Mouse (Mus musculus): ENCODE measurements around the gene Megf8.

Megf8 gene

DNA sequence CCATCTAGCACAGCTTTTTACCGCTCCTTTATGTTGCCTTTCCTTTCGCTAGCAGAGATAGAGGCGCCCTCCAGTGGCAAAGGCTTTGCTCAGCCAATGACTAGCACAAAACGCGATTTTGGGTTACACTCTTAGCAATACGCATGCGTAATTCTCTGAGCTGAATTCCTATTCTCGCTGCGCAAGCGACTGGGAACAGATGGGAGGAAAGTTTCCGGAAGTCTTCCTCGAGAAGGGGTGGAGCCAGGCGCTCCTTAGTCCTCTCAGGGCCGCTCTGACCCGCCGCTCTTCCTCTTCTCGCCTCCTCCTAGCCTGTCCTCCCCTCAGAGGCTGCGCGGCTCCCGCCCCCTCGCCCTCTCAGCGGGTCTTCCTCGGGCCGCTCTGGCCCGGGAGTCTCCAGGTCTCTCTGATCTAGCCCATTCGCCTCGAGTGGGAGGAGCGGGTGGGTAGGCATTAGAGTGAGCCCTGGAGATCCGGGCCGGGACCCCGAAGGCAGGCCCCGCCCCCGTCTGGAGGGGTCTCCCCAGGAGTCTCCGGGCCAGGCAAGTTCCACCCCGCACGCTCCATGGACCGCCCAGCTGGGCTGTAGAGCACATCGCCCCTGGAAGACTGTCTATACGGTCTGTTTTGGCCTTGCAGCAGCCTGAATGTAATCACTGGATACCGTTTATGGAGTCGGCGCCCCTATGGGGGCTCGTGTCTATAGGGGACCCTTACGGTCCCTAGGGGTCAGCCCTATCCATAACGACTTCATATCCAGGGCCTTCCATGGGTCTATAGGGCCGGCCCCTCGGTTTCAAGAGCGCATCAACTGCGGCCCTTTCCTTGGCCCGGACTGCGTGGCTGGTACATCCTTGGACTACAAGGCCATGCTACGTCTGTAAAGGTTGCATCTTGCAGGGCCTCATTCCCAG lies at the start of gene Megf8:
Megf8 (plus strand) TSS at position 633 of the 914 bp plus-strand sequence.
- DNase-seq (ENCODE audit: low spot score in 2 of 2): peak; percentile 86 to 92

GRCm38 (mm10) chr7:25267301-25267750 lies 49.6 kb upstream of the Megf8 start, which contains the start of gene Cic:
Cic (plus strand) TSS chr7:25267704.
- DNase-seq (ENCODE audit: low spot score in 2 of 2): peak; percentile 99

DNA sequence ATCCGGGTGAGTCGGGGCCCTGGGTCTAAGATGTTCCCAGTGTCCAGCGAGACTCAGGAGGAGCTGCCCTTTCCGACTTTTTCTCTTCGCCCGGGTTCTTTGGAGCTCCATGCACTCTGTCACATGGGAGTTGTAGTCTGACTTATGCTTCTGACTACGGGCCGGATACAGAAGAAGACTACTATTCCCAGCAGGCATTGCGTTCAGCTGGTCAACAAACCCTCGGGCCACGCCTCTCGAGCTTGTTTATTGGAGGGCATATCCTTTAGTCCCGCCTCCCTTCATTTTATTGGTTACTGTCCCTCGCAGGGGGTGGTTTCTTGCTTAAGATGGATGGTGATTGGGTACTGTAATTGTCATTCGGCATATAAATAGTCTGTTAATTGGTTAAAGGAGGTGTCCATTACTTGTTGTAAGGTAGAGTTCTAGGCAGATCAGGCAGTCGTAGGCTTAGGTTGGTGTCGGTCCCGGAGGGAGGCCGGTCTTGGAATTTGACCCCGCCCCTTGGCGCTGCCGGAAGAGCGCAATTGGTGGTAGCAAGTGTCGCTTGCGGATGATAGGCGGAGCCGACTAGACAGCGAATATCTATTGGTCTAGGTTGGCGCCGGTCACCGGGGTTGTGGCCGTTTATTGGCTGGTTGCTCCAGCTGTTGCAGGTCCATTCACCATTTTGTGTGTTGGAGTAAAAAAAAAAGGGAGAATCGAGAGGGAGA lies 49.1 kb upstream of the Megf8 start:
- DNase-seq (ENCODE audit: low spot score in 2 of 2): peak; percentile 97 to 99

DNA sequence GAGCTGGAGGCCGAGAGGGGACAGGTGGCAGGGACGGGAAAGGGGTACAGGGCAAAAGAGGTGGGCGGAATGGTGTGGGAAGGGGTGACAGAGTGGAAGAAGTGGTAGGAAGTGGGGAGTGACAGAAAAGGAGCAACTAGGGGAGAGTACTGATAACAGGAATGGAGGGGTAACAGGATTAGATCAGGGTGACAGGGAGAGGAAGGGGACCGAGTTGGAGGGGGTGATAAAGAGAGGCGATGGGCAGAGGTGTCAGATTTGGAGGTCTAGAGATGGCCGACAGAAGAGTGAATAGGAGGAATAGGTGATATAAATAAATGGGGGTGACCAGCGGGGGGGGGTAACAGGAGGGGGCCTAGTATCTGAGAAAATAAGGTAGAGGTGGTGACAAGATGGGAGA lies 48.4 kb upstream of the Megf8 start:
- DNase-seq (ENCODE audit: low spot score in 2 of 2): no peak

DNA sequence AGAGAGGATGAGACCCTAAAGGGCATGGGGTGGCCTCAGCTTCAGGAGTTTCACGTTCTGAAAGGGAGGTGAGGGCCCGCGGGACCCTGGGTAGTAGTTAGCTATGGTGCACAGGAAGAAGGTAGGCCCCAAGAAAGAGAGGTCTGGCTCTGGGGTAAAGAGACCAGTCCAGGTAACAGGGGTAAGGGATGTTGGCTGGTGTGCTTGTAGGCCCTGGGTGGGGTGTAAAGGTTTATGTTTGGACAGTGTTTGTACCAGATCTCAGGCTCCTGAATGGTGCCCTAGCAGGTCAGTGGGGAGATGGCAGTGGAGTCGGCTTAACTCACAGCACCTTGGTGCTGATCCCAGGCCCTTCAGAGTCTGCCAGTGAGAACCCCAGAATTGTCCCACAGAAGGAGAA lies 47.9 kb upstream of the Megf8 start:
- DNase-seq (ENCODE audit: low spot score in 2 of 2): peak in 1 of 2 experiments; percentile 20

GRCm38 (mm10) chr7:25269545-25270271 lies 47.3 kb upstream of the Megf8 start:
- DNase-seq (ENCODE audit: low spot score in 2 of 2): peak in 1 of 2 experiments; percentile 14

GRCm38 (mm10) chr7:25270652-25271633 lies 46.0 kb upstream of the Megf8 start:
- no peak for DNase-seq (ENCODE audit: low spot score in 2 of 2)

DNA sequence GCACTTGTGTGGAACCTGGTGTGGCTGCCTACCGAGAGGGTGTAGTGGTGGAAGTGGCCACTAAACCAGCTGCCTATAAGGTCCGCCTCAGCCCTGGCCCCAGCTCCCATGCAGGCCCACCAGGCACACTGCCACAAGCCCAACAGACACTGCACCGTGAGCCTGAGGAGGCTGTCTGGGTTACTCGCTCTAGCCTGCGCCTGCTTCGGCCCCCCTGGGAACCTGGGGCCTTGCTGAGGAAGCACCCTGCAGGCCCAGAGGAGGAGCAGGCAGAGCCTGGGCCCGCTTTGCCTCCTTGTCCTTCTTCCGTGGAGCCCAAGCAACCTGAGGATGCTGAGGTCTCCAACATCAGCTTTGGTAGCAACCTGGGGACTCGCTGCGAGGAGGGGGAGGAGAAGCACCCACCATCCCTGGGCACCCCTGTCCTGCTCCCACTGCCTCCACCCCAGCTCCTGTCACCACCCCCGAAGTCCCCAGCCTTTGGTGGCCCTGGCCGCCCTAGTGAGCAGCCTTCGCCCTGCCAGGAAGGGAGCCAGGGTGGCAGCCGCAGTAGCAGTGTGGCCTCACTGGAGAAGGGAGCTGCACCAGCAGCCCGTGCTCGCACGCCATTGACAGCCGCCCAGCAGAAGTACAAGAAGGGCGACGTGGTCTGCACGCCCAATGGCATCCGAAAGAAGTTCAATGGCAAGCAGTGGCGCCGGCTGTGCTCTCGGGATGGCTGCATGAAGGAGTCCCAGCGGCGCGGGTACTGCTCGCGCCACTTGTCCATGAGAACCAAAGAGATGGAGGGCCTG lies 45.1 kb upstream of the Megf8 start:
- no peak for DNase-seq (ENCODE audit: low spot score in 2 of 2)

DNA sequence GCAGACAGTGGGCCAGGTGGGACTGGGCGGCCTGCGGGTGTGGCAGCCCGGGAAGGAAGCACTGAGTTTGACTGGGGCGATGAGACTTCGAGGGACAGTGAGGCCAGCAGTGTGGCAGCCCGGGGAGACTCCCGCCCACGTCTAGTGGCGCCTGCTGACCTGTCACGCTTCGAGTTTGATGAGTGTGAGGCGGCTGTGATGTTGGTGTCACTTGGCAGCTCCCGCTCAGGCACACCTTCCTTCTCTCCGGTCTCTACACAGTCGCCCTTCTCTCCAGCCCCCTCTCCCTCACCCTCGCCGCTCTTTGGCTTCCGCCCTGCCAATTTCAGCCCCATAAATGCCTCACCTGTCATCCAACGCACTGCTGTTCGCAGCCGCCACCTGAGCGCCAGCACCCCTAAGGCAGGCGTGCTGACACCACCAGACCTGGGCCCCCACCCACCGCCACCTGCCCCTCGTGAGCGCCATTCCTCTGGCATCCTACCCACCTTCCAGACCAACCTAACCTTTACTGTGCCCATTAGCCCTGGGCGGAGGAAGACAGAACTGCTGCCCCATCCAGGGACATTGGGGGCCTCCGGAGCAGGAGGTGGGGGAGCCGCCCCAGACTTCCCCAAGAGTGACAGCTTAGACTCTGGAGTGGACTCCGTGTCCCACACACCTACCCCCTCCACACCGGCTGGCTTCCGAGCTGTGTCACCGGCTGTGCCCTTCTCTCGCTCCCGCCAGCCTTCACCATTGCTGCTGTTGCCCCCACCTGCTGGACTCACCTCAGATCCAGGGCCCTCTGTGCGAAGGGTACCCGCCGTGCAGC lies 44.3 kb upstream of the Megf8 start:
- no peak for DNase-seq (ENCODE audit: low spot score in 2 of 2)

DNA sequence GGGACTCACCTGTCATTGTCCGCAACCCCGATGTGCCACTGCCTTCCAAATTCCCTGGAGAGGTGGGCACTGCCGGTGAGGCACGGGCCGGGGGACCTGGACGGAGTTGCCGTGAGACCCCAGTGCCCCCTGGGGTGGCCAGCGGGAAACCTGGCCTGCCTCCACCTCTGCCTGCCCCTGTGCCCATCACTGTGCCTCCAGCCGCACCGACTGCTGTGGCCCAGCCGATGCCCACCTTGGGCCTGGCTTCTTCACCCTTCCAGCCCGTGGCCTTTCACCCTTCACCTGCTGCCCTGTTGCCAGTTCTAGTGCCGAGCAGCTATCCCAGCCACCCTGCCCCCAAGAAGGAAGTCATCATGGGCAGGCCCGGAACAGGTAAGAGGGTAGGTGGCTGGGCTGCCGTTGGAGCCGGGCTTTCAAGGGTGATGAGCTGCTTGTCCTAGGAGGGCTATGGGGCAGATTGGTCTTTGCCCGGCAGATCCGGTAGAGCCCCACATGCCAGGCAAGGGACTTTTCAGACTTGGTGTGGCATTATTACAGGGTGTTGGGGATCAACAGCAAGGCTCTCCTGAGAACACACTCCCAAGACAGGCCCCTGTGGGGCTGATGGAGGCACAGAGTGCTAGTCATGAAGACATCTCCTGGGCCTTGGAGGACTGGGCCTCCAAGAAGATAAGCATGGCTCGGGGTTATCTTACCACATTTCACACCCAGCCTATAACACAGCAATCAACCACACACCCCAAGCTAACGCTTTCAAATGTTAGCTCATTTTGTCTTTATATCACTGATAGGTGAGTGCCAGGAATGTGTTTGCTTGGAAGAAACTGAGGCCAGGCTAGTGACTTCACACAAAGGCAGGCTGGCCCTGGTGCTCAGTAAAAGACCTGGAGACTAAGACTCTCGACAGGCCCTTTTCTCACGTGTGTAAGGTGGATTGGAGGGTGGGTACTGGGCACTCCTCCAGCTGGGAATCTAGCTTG lies 43.4 kb upstream of the Megf8 start:
- DNase-seq (ENCODE audit: low spot score in 2 of 2): no peak

DNA sequence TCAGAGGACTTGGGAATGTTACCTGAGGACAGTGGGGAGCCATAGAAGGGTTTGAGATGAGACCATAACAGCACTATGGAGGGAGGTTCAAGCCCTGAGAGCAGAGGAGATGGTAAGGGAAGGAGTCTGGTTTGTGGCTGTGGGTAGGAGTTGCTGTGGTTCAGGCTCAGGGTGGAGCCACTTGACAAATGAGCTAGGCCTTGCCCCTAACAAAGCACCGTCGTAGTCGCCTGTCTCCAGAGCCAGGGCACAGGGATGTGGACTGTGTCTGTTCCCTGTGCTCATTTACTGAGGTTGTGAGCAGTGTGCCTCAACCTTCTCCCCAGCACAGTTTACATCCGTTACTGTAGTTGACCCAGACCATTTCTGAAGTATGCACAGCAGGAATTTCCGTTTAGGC lies 42.4 kb upstream of the Megf8 start:
- no peak for DNase-seq (ENCODE audit: low spot score in 2 of 2)

GRCm38 (mm10) chr7:25274996-25275395 lies 42.0 kb upstream of the Megf8 start:
- DNase-seq (ENCODE audit: low spot score in 2 of 2): no peak

- DNase-seq (ENCODE audit: low spot score in 2 of 2): no peak
Observed at GRCm38 (mm10) chr7:25275555-25276298, 41.2 kb upstream of the Megf8 start.

- no peak for DNase-seq (ENCODE audit: low spot score in 2 of 2)
Observed at GRCm38 (mm10) chr7:25277405-25277804, 39.6 kb upstream of the Megf8 start.

- no peak for DNase-seq (ENCODE audit: low spot score in 2 of 2)
Observed at GRCm38 (mm10) chr7:25277998-25278340, 39.0 kb upstream of the Megf8 start.

DNA sequence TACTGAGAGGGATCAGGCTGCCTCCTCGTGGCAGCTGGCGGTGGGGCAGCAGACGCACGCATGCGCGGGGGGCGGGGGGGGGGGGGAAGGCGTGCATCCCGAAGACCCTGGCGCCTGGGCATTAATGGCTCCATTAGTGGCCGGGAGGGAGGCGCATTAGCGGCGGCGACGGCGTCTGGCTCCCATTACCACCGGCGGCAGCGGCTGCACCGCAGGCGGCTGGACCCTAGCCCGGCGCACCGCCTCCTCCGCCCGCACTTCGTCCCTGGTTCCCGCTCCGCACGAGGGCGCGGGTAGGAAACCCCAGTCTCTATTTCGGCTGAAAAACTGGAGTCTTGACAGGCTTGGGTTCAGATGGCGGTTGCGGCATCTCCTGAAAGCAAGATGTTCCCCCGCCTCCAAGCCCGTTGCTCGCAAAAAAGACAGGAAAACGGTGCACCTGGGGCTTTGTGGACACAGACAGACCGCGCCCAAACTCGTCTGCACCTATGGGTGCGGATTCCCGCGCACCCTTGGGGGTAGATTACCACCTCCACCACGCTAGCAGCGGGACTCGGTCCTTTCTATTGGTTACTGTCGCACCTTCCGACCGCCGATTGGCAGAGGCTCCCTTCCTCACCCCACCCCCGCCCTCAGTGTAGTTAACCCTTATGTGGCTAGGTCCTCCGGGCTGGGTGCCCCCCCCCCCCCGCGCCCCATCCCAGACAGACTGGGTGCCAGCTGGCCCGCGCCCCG lies 38.5 kb upstream of the Megf8 start:
- peak; percentile 87 to 94 for DNase-seq (ENCODE audit: low spot score in 2 of 2)

All from thymus, postnatal 10 days (tissue).